Mouse (Mus musculus): Measurements from ENCODE around the gene Smpdl3b.
"Not testable (repeated sequence)": the region's sequence is repeated elsewhere in the genome, so short reads cannot be mapped to it uniquely, and the experiment has no call there.

Gene Smpdl3b

GRCm38 (mm10) chr4:132756974-132757373 lies at the start of gene Smpdl3b:
TSS of gene Smpdl3b (minus strand) at chr4:132757252.
- DNase-seq = peak; percentile 35 to 42

- no peak for DNase-seq
Observed at GRCm38 (mm10) chr4:132806620-132807191, 49.7 kb upstream of the Smpdl3b start.

GRCm38 (mm10) chr4:132805599-132806197 lies 48.6 kb upstream of the Smpdl3b start:
- DNase-seq = no peak

GRCm38 (mm10) chr4:132805146-132805545 lies 48.1 kb upstream of the Smpdl3b start:
- DNase-seq = no peak

GRCm38 (mm10) chr4:132804331-132804730 lies 47.3 kb upstream of the Smpdl3b start:
- DNase-seq = no peak

GRCm38 (mm10) chr4:132803876-132804275 lies 46.8 kb upstream of the Smpdl3b start:
- no peak for DNase-seq

- no peak for DNase-seq
Observed at GRCm38 (mm10) chr4:132803212-132803611, 46.2 kb upstream of the Smpdl3b start.

GRCm38 (mm10) chr4:132802171-132802637 lies 45.2 kb upstream of the Smpdl3b start:
- no peak for DNase-seq

- no peak for DNase-seq
Observed at GRCm38 (mm10) chr4:132801176-132802077, 44.4 kb upstream of the Smpdl3b start.

- DNase-seq = no peak
Observed at GRCm38 (mm10) chr4:132799845-132800244, 42.8 kb upstream of the Smpdl3b start.

GRCm38 (mm10) chr4:132798666-132799065 lies 41.6 kb upstream of the Smpdl3b start:
- DNase-seq = not testable (repeated sequence)

- no peak for DNase-seq
Observed at GRCm38 (mm10) chr4:132798028-132798427, 41.0 kb upstream of the Smpdl3b start.

GRCm38 (mm10) chr4:132797461-132797860 lies 40.4 kb upstream of the Smpdl3b start:
- DNase-seq = no peak

GRCm38 (mm10) chr4:132796196-132796886 lies 39.3 kb upstream of the Smpdl3b start, which contains the start of gene Themis2:
TSS of gene Themis2 (minus strand) at chr4:132796387.
- DNase-seq = peak; percentile 2 to 16

- no peak for DNase-seq
Observed at GRCm38 (mm10) chr4:132795171-132795570, 38.1 kb upstream of the Smpdl3b start.

- DNase-seq = no peak
Observed at GRCm38 (mm10) chr4:132794760-132795159, 37.7 kb upstream of the Smpdl3b start.

- no peak for DNase-seq
Observed at GRCm38 (mm10) chr4:132794028-132794427, 37.0 kb upstream of the Smpdl3b start.

- DNase-seq = not testable (repeated sequence)
Observed at GRCm38 (mm10) chr4:132793322-132794004, 36.4 kb upstream of the Smpdl3b start.

GRCm38 (mm10) chr4:132789731-132790130 lies 32.7 kb upstream of the Smpdl3b start:
- no peak for DNase-seq

GRCm38 (mm10) chr4:132785228-132785627 lies 28.2 kb upstream of the Smpdl3b start:
- DNase-seq = no peak

GRCm38 (mm10) chr4:132783732-132784131 lies 26.7 kb upstream of the Smpdl3b start:
- no peak for DNase-seq

GRCm38 (mm10) chr4:132780288-132780687 lies 23.2 kb upstream of the Smpdl3b start:
- DNase-seq = no peak

Measured in cerebellum, postnatal 36 days (tissue).